Mouse (Mus musculus) forebrain, embryonic 16.5 days (tissue): ENCODE measurements at regions not wholly inside any gene's neighbourhood (a gene's known extent, or its start where the extent isn't known, plus 50 kb on each side); places are given as distances from the start of the nearest gene placed in this dataset.

Experiments used
- ATAC-seq: fragments of 200-750 bp; cut with Nextera tagmentation; 2 replicates; pipeline ENCODE4 v1.8.0; 2017; ENCODE audit warnings: mild to moderate bottlenecking, moderate library complexity
- H3K27ac ChIP-seq: fragments of 300-500 bp; sonication (generic); 2 replicates; pipeline ENCODE4 v1.5.1; 2014; ENCODE audit warnings: low read length, control low read depth
- H3K27me3 ChIP-seq: fragments of 300-500 bp; sonication (generic); replicated peaks from 2 replicates; pipeline ENCODE4 v1.6.1; 2014; ENCODE audit warnings: low read length; ENCODE audit not compliant: control insufficient read depth, insufficient read depth
- H3K36me3 ChIP-seq: fragments of 300-500 bp; sonication (generic); 2 replicates; pipeline ENCODE4 v1.6.1; 2014; ENCODE audit not compliant: control insufficient read depth, insufficient read depth
- H3K4me1 ChIP-seq: fragments of 300-500 bp; sonication (generic); replicated peaks from 2 replicates; pipeline ENCODE4 v1.6.1; 2014; ENCODE audit warnings: low read length; ENCODE audit not compliant: control insufficient read depth, insufficient read depth
- H3K4me2 ChIP-seq: fragments of 300-500 bp; sonication (generic); 2 replicates; pipeline ENCODE4 v1.6.1; 2014; ENCODE audit warnings: mild to moderate bottlenecking, low read length, control low read depth
- H3K4me3 ChIP-seq: fragments of 300-500 bp; sonication (generic); replicated peaks from 2 replicates; pipeline ENCODE4 v1.5.1; 2014; ENCODE audit warnings: mild to moderate bottlenecking, low read length, control low read depth
- H3K9ac ChIP-seq: fragments of 300-500 bp; sonication (generic); replicated peaks from 2 replicates; pipeline ENCODE4 v1.6.1; 2014; ENCODE audit warnings: low read depth, low read length, control low read depth
- H3K9me3 ChIP-seq: fragments of 300-500 bp; sonication (generic); 2 replicates; pipeline ENCODE4 v1.6.1; 2016; ENCODE audit warnings: low read length; ENCODE audit not compliant: control insufficient read depth
- WGBS: fragments of 180-500 bp; shearing (Covaris S2); extraction: QIAGEN DNeasy Blood & Tissue Kit; methylation state at CpG from one replicate; pipeline ENCODE4 v1.1.7; 2014; 5-methylcytosine and 5-hydroxymethylcytosine counted together

- no peak for ATAC-seq
- Histone ChIP-seq H3K27me3 (no peaks in the 10 kb centered on the region), H3K4me1 (peaks cover 8% of the 10 kb centered on the region), H3K4me2 (no peak overlapping the region), H3K9me3 (no peaks in the 10 kb centered on the region), H3K4me3 (no peak overlapping the region), H3K36me3 (no peaks in the 10 kb centered on the region), H3K9ac (no peak overlapping the region), H3K27ac (no peak overlapping the region)
- 65% methylated on average over 3 of the region's 3 CpGs for WGBS
These were observed 69.9 kb downstream of the Enc1 start for GRCm38 (mm10) chr13:97310855-97311189.

GRCm38 (mm10) chr13:97310186-97310854 is 69.4 kb downstream of the Enc1 start:
- H3K4me2 ChIP-seq, result no peak overlapping the region
- no peak overlapping the region for H3K27ac ChIP-seq
- H3K36me3 ChIP-seq, result no peaks in the 10 kb centered on the region
- no peak overlapping the region for H3K4me3 ChIP-seq
- ATAC-seq, result no peak
- H3K4me1 ChIP-seq, result peaks cover 8% of the 10 kb centered on the region
- WGBS, result 44% methylated on average over 8 of the region's 8 CpGs
- H3K9ac ChIP-seq, result no peak overlapping the region
- no peaks in the 10 kb centered on the region for H3K27me3 ChIP-seq
- H3K9me3 ChIP-seq, result no peaks in the 10 kb centered on the region

- Histone ChIP-seq H3K9ac (no peak overlapping the region), H3K4me2 (no peak overlapping the region), H3K36me3 (no peaks in the 10 kb centered on the region), H3K4me1 (peaks cover 8% of the 10 kb centered on the region), H3K27me3 (no peaks in the 10 kb centered on the region), H3K27ac (no peak overlapping the region), H3K4me3 (no peak overlapping the region), H3K9me3 (no peaks in the 10 kb centered on the region)
- ATAC-seq, result no peak
- WGBS, result 86% methylated on average over 3 of the region's 3 CpGs
These were observed 68.5 kb downstream of the Enc1 start for GRCm38 (mm10) chr13:97309411-97309810.

- H3K9ac ChIP-seq, result no peak overlapping the region
- H3K4me3 ChIP-seq, result no peak overlapping the region
- H3K27me3 ChIP-seq, result no peaks in the 10 kb centered on the region
- H3K36me3 ChIP-seq, result no peaks in the 10 kb centered on the region
- H3K27ac ChIP-seq, result no peak overlapping the region
- no peak overlapping the region for H3K4me2 ChIP-seq
- H3K9me3 ChIP-seq, result no peaks in the 10 kb centered on the region
- peaks cover 8% of the 10 kb centered on the region for H3K4me1 ChIP-seq
- 93% methylated on average over 2 of the region's 2 CpGs for WGBS
- ATAC-seq, result no peak
These were observed 67.5 kb downstream of the Enc1 start for GRCm38 (mm10) chr13:97308431-97308830.
